Mouse (Mus musculus) small intestine, adult 2 months (tissue): Measurements from ENCODE around the gene Chsy1.

Source experiments
- CTCF ChIP-seq: fragments of 200-500 bp; IDR thresholded peaks from 2 replicates; pipeline ENCODE4 v1.5.1; 2012; ENCODE audit warnings: low read depth, mild to moderate bottlenecking, control low read depth, inconsistent platforms, low read length, moderate library complexity, mixed read lengths; ENCODE audit not compliant: insufficient replicate concordance, insufficient read length; ENCODE audit errors: extremely low read depth
- POLR2A ChIP-seq: fragments of 200-500 bp; IDR thresholded peaks from 2 replicates; pipeline ENCODE4 v1.6.1; 2012; ENCODE audit warnings: low read depth, mild to moderate bottlenecking, control low read depth, inconsistent platforms, low read length, moderate library complexity

GRCm38 (mm10) chr7:66109855-66110635, 730 bp downstream of the Chsy1 start:
- TF ChIP-seq CTCF = no peak
- TF ChIP-seq POLR2A = no peak
